Mouse (Mus musculus) ES-Bruce4 (cell line): ENCODE results near the gene Zfp978.
"Not testable (repeated sequence)": the region's sequence is repeated elsewhere in the genome, so short reads cannot be mapped to it uniquely, and the experiment has no call there.

Experiments used
- CTCF ChIP-seq: IDR thresholded peaks from one replicate; pipeline ENCODE4 v1.8.1; 2011; ENCODE audit warnings: low read depth, low read length
- POLR2A ChIP-seq: IDR thresholded peaks from one replicate; pipeline ENCODE4 v1.8.1; 2011; ENCODE audit warnings: low read length; ENCODE audit not compliant: insufficient read depth

DNA sequence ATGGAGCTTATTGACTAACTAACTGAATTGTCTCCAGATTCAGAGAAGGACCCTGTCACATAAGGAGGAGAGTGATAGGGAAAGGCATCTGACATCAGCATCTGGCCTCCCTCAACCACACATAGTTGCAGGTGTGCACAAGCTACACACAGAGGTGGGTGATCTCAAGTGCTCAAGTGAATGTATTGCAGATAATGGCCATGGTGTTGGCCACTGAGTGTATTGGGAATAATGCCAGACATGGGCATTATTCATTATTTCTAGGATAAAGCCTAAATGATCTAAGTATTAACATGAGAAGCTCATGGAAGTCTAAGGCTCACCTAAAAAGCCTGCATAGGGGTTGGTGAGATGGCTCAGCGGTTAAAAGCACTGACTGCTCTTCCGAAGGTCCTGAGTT lies 10.6 kb upstream of the Zfp978 start:
- not testable (repeated sequence) for TF ChIP-seq POLR2A, CTCF
